Mouse (Mus musculus) brain, embryonic 14.5 days (tissue): ENCODE data around the gene Srebf2.

ENCODE experiments used
- CTCF ChIP-seq: fragments of 200-500 bp; IDR thresholded peaks from 2 replicates; pipeline ENCODE4 v1.5.1; 2012; ENCODE audit warnings: inconsistent platforms, mild to moderate bottlenecking, moderate library complexity, borderline replicate concordance; ENCODE audit not compliant: insufficient read depth, insufficient read length; ENCODE audit errors: extremely low read depth
- POLR2A ChIP-seq: fragments of 200-500 bp; IDR thresholded peaks from 2 replicates; pipeline ENCODE4 v1.6.1; 2012; ENCODE audit warnings: mild to moderate bottlenecking, inconsistent platforms, borderline replicate concordance; ENCODE audit not compliant: poor library complexity, insufficient read depth, insufficient read length, severe bottlenecking; ENCODE audit errors: extremely low read depth

DNA sequence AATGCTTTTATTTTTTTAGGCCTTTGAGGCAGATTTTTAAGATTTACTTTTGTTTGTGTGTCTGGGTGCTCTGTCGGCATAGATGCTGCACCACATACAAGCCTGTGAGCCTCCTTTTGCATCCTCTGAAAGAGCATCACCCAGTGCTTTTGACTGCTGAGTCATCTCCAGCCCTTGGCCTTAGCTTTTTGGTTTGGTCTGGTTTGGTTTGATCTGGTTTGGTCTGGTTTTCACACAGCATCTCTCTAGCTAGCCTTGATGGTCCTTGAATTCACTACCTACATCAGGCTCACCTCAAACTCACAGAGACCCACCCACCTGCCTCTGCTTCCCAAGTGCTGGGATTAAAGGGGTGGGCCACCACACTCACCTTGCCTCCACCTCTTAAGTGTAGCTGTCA, 40.9 kb downstream of the Srebf2 start:
- no peak for TF ChIP-seq CTCF
- no peak for TF ChIP-seq POLR2A
